Mouse (Mus musculus) retina, postnatal 1 day (tissue): ENCODE results near the gene Il20.

Source experiments
- DNase-seq: peaks from one replicate; pipeline ENCODE4 v3.0.0-alpha.2; 2012

Gene Il20

GRCm38 (mm10) chr1:130911401-130912010, at the start of gene Il20:
Gene Il20 (minus strand): TSS chr1:130911451.
- DNase-seq: peak; percentile 61

- no peak for DNase-seq
Measured at GRCm38 (mm10) chr1:130946920-130947319, 35.7 kb upstream of the Il20 start.

- no peak for DNase-seq
Measured at GRCm38 (mm10) chr1:130941801-130942200, 30.6 kb upstream of the Il20 start.

- DNase-seq: no peak
Measured at GRCm38 (mm10) chr1:130940065-130940687, 28.9 kb upstream of the Il20 start, which contains the start of gene Il19. Gene Il19 (minus strand): TSS chr1:130940115.

- no peak for DNase-seq
Measured at GRCm38 (mm10) chr1:130938192-130938591, 26.9 kb upstream of the Il20 start.

GRCm38 (mm10) chr1:130937170-130937569, 25.9 kb upstream of the Il20 start:
- DNase-seq: no peak

- DNase-seq: no peak
Measured at GRCm38 (mm10) chr1:130936351-130936750, 25.1 kb upstream of the Il20 start.

- no peak for DNase-seq
Measured at GRCm38 (mm10) chr1:130926484-130926883, 15.2 kb upstream of the Il20 start.

- DNase-seq: no peak
Measured at GRCm38 (mm10) chr1:130918323-130918980, 7.2 kb upstream of the Il20 start.

GRCm38 (mm10) chr1:130902505-130902904, 8.7 kb downstream of the Il20 start:
- no peak for DNase-seq

- no peak for DNase-seq
Measured at GRCm38 (mm10) chr1:130894468-130894867, 16.8 kb downstream of the Il20 start.

- no peak for DNase-seq
Measured at GRCm38 (mm10) chr1:130893329-130894040, 17.8 kb downstream of the Il20 start.

- no peak for DNase-seq
Measured at GRCm38 (mm10) chr1:130892446-130892845, 18.8 kb downstream of the Il20 start.

- no peak for DNase-seq
Measured at GRCm38 (mm10) chr1:130887354-130887753, 23.9 kb downstream of the Il20 start, which contains the start of gene Il24. Gene Il24 (minus strand): TSS chr1:130887454.

- no peak for DNase-seq
Measured at GRCm38 (mm10) chr1:130883146-130883545, 28.1 kb downstream of the Il20 start.

GRCm38 (mm10) chr1:130879927-130880326, 31.3 kb downstream of the Il20 start:
- DNase-seq: no peak

- DNase-seq: peak; percentile 63
Measured at GRCm38 (mm10) chr1:130877889-130878614, 33.2 kb downstream of the Il20 start.

- DNase-seq: peak; percentile 82
Measured at GRCm38 (mm10) chr1:130876931-130877509, 34.2 kb downstream of the Il20 start.

GRCm38 (mm10) chr1:130875910-130876309, 35.3 kb downstream of the Il20 start:
- no peak for DNase-seq

- DNase-seq: peak; percentile 72
Measured at GRCm38 (mm10) chr1:130875139-130875538, 36.1 kb downstream of the Il20 start.

- no peak for DNase-seq
Measured at GRCm38 (mm10) chr1:130872912-130873311, 38.3 kb downstream of the Il20 start.

GRCm38 (mm10) chr1:130865541-130866221, 45.6 kb downstream of the Il20 start, which contains the start of gene Fcmr:
Gene Fcmr (plus strand): TSS chr1:130865669.
- no peak for DNase-seq
